ENCODE assay signal across 8 mouse cellular contexts in the genomic region with DNA sequence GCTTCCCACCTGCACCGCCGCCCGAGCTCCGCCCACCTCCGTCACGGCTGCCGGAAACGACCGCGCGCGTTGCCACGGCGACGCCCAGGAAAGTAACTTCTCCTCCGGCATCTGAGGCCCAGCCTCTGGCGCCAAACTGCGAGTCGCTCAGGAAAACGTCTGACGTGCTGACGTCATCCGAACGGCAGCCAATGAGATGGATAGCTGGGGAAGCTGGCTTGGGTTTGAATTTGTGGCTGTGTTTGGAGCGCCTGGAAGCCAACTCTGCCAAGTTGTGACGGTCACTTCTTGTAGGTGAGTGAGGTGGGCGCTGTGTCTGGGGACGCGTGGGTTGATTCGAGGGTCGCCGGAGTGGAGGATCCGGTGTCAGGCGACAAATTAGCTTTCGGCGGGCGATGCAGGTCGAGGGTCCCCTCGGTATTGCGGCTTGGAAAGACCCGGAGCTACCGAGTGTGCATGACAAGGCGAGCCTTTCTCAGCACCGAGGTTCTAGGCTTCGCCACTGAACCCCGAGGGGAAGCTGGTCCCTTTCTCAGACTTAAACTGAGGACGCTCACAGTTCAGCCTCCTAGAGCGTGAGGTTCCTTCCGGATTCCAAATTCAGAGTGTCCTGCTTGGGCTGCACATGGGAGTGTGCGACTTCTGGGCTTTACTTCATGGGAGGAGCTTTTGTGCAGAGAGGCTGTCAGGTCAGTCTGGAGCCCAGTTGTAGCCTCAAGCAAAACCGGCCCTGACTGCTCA. TPM values are rescaled to one million over a fixed set of nuclear protein-coding genes. Genes with fewer than 3 reads are reported as not detected.
DNase-seq lines count a peak whose midpoint lies in the region; ATAC-seq lines count a peak whose summit lies in the region.

Kif18a (plus strand) TSS at position 139 of the 741 bp plus-strand sequence.
Mettl15 (minus strand) TSS at position 149 of the 741 bp plus-strand sequence.

- peak within 1 kb of the TSS; percentile 62 for H3K9ac ChIP-seq in hindbrain, embryonic 15.5 days

- peak; percentile 96 for DNase-seq in T-cell, adult 2 months (ENCODE audit: low spot score)
- peak; percentile 95 for DNase-seq in cerebellum, postnatal 36 days
- peak; percentile 92 to 97 for DNase-seq in frontal cortex, postnatal 36 days (ENCODE audit: low spot score in 2 of 2)
- DNase-seq in left cerebral cortex, adult 11 months (ENCODE audit: low spot score) = peak; percentile 91
- peak; percentile 96 to 97 for DNase-seq in lung, postnatal 4 days
- DNase-seq in retina, postnatal 7 days (ENCODE audit: low read depth, low spot score) = peak; percentile 92
- DNase-seq in urinary bladder, adult 2 months (ENCODE audit: low spot score) = peak; percentile 81

- peak within 1 kb of the TSS; percentile 82 for H3K27ac ChIP-seq in hindbrain, embryonic 15.5 days (replicated peaks)

- no peaks in the 10 kb centered on the region for H3K36me3 ChIP-seq in hindbrain, embryonic 15.5 days

- peaks cover 20% of the 10 kb centered on the region for H3K4me1 ChIP-seq in hindbrain, embryonic 15.5 days (replicated peaks)

- no peaks in the 10 kb centered on the region for H3K9me3 ChIP-seq in hindbrain, embryonic 15.5 days

- WGBS in hindbrain, embryonic 15.5 days = under 1% methylated on average over 51 of the region's 51 CpGs

- peak; percentile 99 for ATAC-seq in hindbrain, embryonic 15.5 days (ENCODE audit: low FRiP score, low read depth)

- peak within 1 kb of the TSS; percentile 91 for H3K4me2 ChIP-seq in hindbrain, embryonic 15.5 days

- H3K27me3 ChIP-seq in hindbrain, embryonic 15.5 days = no peaks in the 10 kb centered on the region

- H3K4me3 ChIP-seq in hindbrain, embryonic 15.5 days = peak within 1 kb of the TSS; percentile 82

RNA-seq across cellular contexts. Expression of gene Kif18a, which starts in this region (rescaled TPM):
- polyA plus RNA-seq in hindbrain, embryonic 15.5 days (2015; fragmentation: Nextera tagmentation; extraction: Ambion mirVana) = 5.6 and 8.1 TPM in 2 replicates
- polyA plus RNA-seq in urinary bladder, adult 2 months (2012; rRNA removed) = 1.1 and 1.3 TPM in 2 replicates

RNA-seq across cellular contexts. Expression of gene Mettl15, which starts in this region (rescaled TPM):
- polyA plus RNA-seq in hindbrain, embryonic 15.5 days (2015; fragmentation: Nextera tagmentation; extraction: Ambion mirVana) = 11.5 and 12.3 TPM in 2 replicates
- 7.4 and 10.2 TPM in 2 replicates for polyA plus RNA-seq in urinary bladder, adult 2 months (2012; rRNA removed)

Comparison
In these comparisons a context has a peak if more than half of its experiments do, and no peak if none do; other contexts are left out.
1. Peak in every context shown above with its lines: DNase-seq, ATAC-seq, H3K4me3 ChIP-seq and H3K27ac ChIP-seq.